Mouse (Mus musculus): Measurements from ENCODE around the gene Myo1f. TPM values are rescaled to one million over a fixed set of nuclear protein-coding genes. Genes with fewer than 3 reads are reported as not detected.

The Myo1f gene
- total RNA-seq, 2 experiments from 2014 or later: 2.2 to 2.3 TPM

DNA sequence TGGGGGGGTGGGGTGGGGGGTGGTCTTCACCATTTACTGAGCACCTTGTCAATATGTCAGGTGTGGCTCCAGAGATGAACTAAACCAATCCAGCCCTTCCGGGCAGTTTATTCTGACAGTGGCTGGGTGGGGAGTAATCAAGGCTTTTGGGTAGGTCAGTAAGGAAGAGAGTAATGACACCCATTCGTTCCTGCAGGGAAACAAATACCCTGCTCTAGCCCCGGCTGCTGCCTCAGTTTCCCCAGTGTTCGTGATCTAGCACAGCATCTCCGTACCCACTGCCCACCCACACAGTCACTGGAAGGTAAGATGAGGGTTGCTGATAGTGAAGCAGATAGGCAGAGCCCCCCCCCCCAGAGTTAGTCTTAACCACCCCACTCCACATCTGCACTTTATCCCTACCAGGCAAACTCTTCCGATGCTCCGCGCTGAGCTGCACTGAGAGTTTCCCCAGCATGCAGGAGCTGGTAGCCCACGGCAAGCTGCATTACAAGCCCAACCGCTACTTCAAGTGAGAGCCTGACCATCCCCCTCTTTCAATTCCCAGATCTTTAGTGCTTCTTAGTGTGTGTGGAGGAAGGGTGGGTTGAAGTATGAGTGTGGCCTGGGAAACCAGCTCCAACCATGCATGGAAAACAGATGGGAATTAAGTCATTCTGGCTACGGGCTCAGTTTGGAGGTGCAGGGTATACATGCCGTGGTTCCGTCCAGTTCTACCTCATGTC is 74.8 kb downstream of the Myo1f start:
- H3K27ac ChIP-seq: no peak overlapping the region; the same call in 1 of the 2 replicates
- no peak for TF ChIP-seq CTCF (IDR thresholded peaks at IDR 0.05)
- intact Hi-C loops (cut with DNase I): no loop called here

DNA sequence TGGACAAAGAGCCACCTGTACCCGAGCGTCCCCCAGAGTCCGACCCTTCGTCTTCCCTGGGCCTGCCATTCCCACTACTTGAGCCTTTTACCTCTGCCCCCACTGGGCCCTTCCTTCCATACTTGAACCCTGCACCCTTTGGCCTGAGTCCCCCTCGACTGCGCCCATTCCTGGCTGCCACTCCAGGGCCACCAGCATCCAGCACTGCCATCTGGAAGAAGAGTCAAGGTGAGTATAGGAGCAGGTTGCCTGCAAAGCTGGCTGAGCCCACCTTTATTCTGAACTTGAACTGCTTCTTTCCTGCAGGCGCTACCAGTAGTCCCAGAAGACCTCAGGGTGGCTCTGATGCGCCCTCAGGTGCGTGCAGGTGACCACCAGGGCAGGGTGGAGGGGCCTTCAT is 75.7 kb downstream of the Myo1f start:
- intact Hi-C loops (cut with DNase I): no loop called here
- DNase-seq (ENCODE audit: extremely low spot score in 1 of 2, low spot score in 2 of 2): no peak
- no peak for TF ChIP-seq CTCF (IDR thresholded peaks at IDR 0.05)
- no peak overlapping the region for H3K4me3 ChIP-seq
- H3K27ac ChIP-seq: no peak overlapping the region

More for the DNA sequence above, 74.8 kb downstream of the Myo1f start:
- no peak for DNase-seq (ENCODE audit: extremely low spot score in 1 of 2, low spot score in 2 of 2)
- no peak overlapping the region for H3K4me3 ChIP-seq

DNA sequence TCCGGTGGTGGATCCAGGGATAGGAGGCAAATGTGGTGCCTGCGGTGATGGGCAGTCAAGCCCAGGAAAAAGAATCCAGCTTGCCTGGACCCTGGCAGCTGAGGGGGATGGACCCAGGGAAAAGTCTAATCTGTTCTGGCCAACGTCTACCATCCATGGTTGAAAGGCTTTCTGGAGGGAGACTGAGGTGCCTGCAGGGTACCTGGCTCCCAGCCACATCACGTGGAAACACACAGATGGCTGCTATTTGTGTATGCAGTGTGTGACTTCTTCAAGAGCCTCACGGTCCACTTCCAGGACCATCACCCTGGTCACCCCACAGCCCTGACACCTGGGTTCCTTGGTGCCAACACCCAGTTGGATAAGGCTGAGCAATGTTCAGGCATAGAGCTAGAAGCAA is 76.3 kb downstream of the Myo1f start:
- Histone ChIP-seq H3K27ac (no peak overlapping the region), H3K4me3 (no peak overlapping the region)
- TF ChIP-seq CTCF (IDR thresholded peaks at IDR 0.05): no peak
- no peak for DNase-seq (ENCODE audit: extremely low spot score in 1 of 2, low spot score in 2 of 2)
- intact Hi-C loops (cut with DNase I): no loop called here

DNA sequence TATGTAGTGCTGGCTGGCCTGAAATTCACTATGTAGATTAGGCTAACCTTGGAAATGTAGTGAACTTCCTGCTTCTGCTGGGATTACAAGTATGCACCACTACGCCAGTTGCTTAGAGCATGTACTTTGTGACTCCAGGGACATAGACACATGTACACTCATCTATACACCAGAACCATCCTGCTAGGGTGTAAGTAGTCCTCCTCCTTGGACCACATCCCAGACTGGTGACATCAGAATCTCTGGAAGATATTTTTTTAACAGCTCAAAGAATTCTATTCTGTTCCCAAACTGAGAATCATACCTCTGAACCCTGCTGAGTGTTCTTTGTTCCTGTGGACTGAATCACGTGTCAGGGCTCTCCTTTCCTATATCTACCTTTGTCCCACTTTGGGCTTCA is 81.5 kb downstream of the Myo1f start:
- Histone ChIP-seq H3K4me3 (no peak overlapping the region), H3K27ac (no peak overlapping the region; the same call in 1 of the 2 replicates)
- no peak for TF ChIP-seq CTCF (IDR thresholded peaks at IDR 0.05)
- intact Hi-C loops (cut with DNase I): no loop called here
- DNase-seq (ENCODE audit: extremely low spot score in 1 of 2, low spot score in 2 of 2): no peak

DNA sequence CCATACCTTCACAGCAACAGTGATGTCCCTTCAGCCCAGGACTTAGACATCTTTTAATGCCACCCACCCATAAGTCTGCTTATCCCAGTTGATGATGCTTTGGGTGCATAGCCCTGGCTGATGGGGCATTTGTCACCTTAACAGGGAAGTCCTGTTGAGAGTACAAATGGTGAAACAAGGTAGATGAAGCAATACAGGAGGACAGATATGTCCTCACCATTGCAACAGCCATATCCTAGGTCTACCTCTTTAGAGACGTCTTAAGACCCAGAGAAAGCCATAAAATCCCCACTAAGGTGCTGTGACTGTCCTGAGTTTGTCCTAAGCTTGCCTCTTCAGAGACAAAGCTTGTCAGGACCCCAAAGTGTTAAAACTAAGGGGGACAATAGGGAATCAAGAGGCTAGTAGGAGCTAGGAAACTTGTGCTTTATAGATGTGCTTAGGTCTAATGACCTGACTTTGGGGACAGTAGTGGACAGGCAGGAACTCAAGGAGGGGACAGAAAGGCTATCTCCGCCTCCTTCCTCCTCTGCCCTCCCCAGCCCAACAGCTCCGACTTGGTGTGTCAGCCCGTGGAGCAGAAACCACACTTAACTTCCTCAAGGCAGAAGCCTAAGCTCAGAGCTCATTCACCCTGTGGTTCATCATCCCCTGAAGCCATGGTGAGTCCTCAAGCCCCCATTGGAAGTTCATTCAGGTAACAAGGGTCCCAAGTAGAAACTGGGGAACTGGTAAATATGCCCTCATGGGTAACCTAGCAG is 82.2 kb downstream of the Myo1f start, which contains the start of gene Pram1:
Pram1 (plus strand) TSS at position 541 of the 761 bp plus-strand sequence.
- no peak for DNase-seq (ENCODE audit: extremely low spot score in 1 of 2, low spot score in 2 of 2)

DNA sequence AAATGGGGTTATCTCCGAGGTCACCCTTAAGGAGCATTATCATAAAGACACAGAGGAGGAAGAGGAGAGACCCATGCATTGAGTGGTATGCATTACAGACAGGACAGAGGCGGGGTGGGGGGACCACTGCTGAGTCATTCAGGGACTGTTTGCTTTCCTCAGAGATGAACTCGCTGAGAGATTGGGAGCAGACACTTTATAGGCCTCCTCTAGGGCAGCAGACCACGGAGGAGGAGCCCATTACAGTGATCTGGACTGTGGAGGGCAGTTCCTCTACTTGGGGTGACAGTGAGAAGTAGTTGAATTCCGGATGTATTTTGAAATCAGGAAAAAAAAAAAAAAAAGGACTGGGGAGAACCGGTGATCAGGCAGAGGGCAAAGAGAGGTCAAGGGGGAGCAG is 84.2 kb downstream of the Myo1f start:
- DNase-seq (ENCODE audit: extremely low spot score in 1 of 2, low spot score in 2 of 2): no peak
- no peak overlapping the region for H3K27ac ChIP-seq
- intact Hi-C loops (cut with DNase I): no loop called here
- H3K4me3 ChIP-seq: no peak overlapping the region
- no peak for TF ChIP-seq CTCF (IDR thresholded peaks at IDR 0.05)

More for the DNA sequence above, 82.2 kb downstream of the Myo1f start, which contains the start of gene Pram1:
- Histone ChIP-seq H3K4me3 (no peak within 1 kb of the TSS), H3K27ac (no peak within 1 kb of the TSS; the same call in 1 of the 2 replicates)
- no peak for TF ChIP-seq CTCF (IDR thresholded peaks at IDR 0.05)
- intact Hi-C loops (cut with DNase I): no loop called here

DNA sequence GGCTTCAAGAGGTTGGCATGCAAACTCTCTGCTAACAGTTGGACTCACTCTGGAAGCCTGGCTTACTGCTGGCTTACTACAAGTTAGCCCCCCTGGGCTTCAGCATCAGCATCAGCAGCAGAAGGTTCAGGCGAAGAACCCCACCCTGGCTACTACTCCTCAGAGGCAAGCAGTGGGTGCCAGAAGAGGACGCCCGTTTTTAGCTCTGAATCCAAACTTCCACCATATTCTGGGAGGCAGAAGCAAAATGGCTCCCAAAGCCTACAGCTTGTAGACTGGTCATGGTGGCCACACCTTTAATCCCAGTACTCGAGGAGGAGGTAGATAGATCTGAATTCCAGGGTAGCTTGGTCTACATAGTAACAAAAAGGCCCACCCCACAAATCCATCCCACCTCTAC is 88.6 kb downstream of the Myo1f start:
- Histone ChIP-seq H3K27ac (no peak overlapping the region), H3K4me3 (no peak overlapping the region)
- intact Hi-C loops (cut with DNase I): no loop called here
- no peak for DNase-seq (ENCODE audit: extremely low spot score in 1 of 2, low spot score in 2 of 2)
- TF ChIP-seq CTCF (IDR thresholded peaks at IDR 0.05): no peak

DNA sequence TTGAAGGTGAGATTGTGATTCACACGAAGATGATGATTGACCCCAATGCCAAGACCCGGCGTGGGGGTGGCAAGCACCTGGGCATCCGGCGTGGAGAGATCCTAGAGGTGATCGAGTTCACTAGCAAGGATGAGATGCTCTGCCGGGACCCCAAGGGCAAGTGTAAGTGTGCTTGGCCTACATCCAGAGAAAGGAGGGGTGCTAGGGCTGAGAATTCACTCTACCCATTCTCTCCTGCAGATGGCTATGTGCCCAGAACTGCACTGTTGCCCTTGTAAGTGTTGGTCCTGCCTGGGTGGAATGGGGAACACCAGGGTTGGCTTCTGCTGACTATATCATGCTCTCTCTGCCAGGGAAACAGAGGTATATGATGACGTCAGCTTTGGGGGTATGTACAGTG is 89.6 kb downstream of the Myo1f start:
- H3K27ac ChIP-seq: no peak overlapping the region
- intact Hi-C loops (cut with DNase I): no loop called here
- TF ChIP-seq CTCF (IDR thresholded peaks at IDR 0.05): no peak
- H3K4me3 ChIP-seq: no peak overlapping the region
- DNase-seq (ENCODE audit: extremely low spot score in 1 of 2, low spot score in 2 of 2): no peak

DNA sequence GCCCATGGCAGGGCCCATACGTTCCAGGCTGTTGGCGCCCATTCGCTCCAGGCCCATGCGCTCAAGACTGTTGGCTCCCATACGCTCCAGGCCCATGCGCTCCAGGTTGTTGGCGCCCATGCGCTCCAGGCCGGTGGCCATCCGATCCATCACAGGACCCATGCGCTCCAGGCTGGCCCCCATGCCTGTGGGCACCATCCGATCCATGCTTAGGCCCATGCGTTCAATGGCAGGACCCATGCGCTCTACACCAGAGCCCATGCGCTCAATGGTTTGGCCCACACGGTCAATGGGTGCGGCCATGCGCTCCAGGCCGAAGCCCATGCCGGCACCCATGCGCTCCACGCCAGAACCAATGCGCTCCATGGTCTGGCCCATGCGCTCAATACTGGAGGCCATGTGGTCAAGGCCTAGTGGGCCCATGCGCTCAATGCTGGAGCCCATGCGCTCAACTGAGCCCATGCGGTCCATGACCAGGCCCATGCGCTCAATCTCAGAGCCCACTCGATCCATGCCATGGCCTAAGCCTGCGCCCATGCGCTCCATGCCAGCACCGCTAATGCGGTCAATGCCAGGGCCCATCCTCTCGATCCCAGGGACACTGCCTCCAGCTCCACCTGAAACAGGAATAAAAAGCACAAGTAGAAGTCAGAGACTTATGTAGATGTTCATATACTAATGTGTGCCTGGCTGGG is 94.4 kb downstream of the Myo1f start:
- no peak overlapping the region for H3K27ac ChIP-seq
- no peak for TF ChIP-seq CTCF (IDR thresholded peaks at IDR 0.05)
- intact Hi-C loops (cut with DNase I): no loop called here
- no peak for DNase-seq (ENCODE audit: extremely low spot score in 1 of 2, low spot score in 2 of 2)
- H3K4me3 ChIP-seq: no peak overlapping the region

Other genes with a start within 250 kb of the Myo1f start
- 10 to 100 TPM; 17.8 to 18.1 TPM for gene Zfp81, start 196.8 kb upstream of the Myo1f start, total RNA-seq (2021)
- gene Zfp101, start 161.1 kb upstream of the Myo1f start, total RNA-seq (2021): 10 to 100 TPM; 13.1 to 15.1 TPM
- not detected for gene Actl9, start 122.8 kb upstream of the Myo1f start, total RNA-seq (2021)
- gene Adamts10, start 31.5 kb upstream of the Myo1f start, total RNA-seq (2021): 10 to 100 TPM; 27.3 to 32.9 TPM
- 10 to 100 TPM; 41.5 to 45.3 TPM for gene Zfp414, start 73.4 kb downstream of the Myo1f start, total RNA-seq (2021)
- under 1 TPM; 0.26 to 0.34 TPM for gene Pram1, start 82.3 kb downstream of the Myo1f start, total RNA-seq (2021)
- gene Hnrnpm, start 131.2 kb downstream of the Myo1f start, total RNA-seq (2021): 100 to 1,000 TPM; 137 to 162 TPM
- 10 to 100 TPM; 93.2 to 94.9 TPM for gene March2, start 163.0 kb downstream of the Myo1f start, total RNA-seq (2021)
- gene Rab11b, start 204.8 kb downstream of the Myo1f start, total RNA-seq (2021): 100 to 1,000 TPM; 345 to 358 TPM
- gene Angptl4, start 226.1 kb downstream of the Myo1f start, total RNA-seq (2021): 1 to 10 TPM; 3.4 to 4.3 TPM

Measured in left cerebral cortex, adult 2 months (tissue).